Mouse (Mus musculus) stomach, postnatal 0 days (tissue): ENCODE data around the gene Itm2c. TPM values are rescaled to one million over a fixed set of nuclear protein-coding genes. Genes with fewer than 3 reads are reported as not detected.
A peak's percentile ranks its signal among the peaks of the same experiment; 100 is the strongest.

ENCODE experiments used
- ATAC-seq: fragments of 200-750 bp; cut with Nextera tagmentation; 2 replicates; pipeline ENCODE4 v1.8.0; 2017; ENCODE audit not compliant: low FRiP score, low TSS enrichment
- DNase-seq: peaks from one replicate; pipeline ENCODE4 v3.0.0-alpha.2; 2016; ENCODE audit warnings: low spot score
- H3K27ac ChIP-seq: fragments of 300-500 bp; sonication (generic); replicated peaks from 2 replicates; pipeline ENCODE4 v1.5.1; 2014; ENCODE audit warnings: mild to moderate bottlenecking, control low read depth
- H3K27me3 ChIP-seq: fragments of 300-500 bp; sonication (generic); 2 replicates; pipeline ENCODE4 v1.6.1; 2014; ENCODE audit warnings: low read length; ENCODE audit not compliant: control insufficient read depth, insufficient read depth
- H3K36me3 ChIP-seq: fragments of 300-500 bp; sonication (generic); 2 replicates; pipeline ENCODE4 v1.6.1; 2014; ENCODE audit warnings: low read length, mixed read lengths; ENCODE audit not compliant: control insufficient read depth, insufficient read depth
- H3K4me1 ChIP-seq: fragments of 300-500 bp; sonication (generic); replicated peaks from 2 replicates; pipeline ENCODE4 v1.6.1; 2014; ENCODE audit warnings: antibody characterized with exemption; ENCODE audit not compliant: control insufficient read depth, insufficient read depth
- H3K4me2 ChIP-seq: fragments of 300-500 bp; sonication (generic); replicated peaks from 2 replicates; pipeline ENCODE4 v1.6.1; 2014; ENCODE audit warnings: low read depth, mild to moderate bottlenecking, control low read depth, moderate library complexity
- H3K4me3 ChIP-seq: fragments of 300-500 bp; sonication (generic); 2 replicates; pipeline ENCODE4 v1.5.1; 2014; ENCODE audit warnings: low read depth, low read length, control low read depth
- H3K9ac ChIP-seq: fragments of 300-500 bp; sonication (generic); 2 replicates; pipeline ENCODE4 v1.6.1; 2014; ENCODE audit warnings: mild to moderate bottlenecking, low read length, control low read depth, mixed read lengths
- H3K9me3 ChIP-seq: fragments of 300-500 bp; sonication (generic); 2 replicates; pipeline ENCODE4 v1.6.1; 2016; ENCODE audit warnings: low read length; ENCODE audit not compliant: control insufficient read depth
- CTCF ChIP-seq: IDR thresholded peaks from 2 replicates; pipeline ENCODE4 v1.5.1; 2016; ENCODE audit warnings: antibody characterized with exemption, low read depth, mild to moderate bottlenecking, moderate library complexity
- EP300 ChIP-seq: optimal IDR thresholded peaks from 2 replicates; pipeline ENCODE3; 2016; ENCODE audit warnings: antibody characterized with exemption
- WGBS: fragments of 180-500 bp; shearing (Covaris S2); extraction: QIAGEN DNeasy Blood & Tissue Kit; methylation state at CpG from one replicate; pipeline ENCODE4 v1.1.7; 2014; 5-methylcytosine and 5-hydroxymethylcytosine counted together
- polyA plus RNA-seq: library from polyadenylated mRNA; unstranded; fragments of >200 nt; fragmentation: Nextera tagmentation; extraction: Ambion mirVana; gene quantifications from 2 replicates; pipeline ENCODE4 v1.2.1, GENCODE M21; 2015

Itm2c gene
- polyA plus RNA-seq, 1 experiment from 2014 or later: 134 TPM

- WGBS: 88% methylated on average over 2 of the region's 2 CpGs
- Histone ChIP-seq H3K9me3 (no peaks in the 10 kb centered on the region), H3K27ac (no peak overlapping the region), H3K4me3 (no peak overlapping the region), H3K4me2 (no peak overlapping the region), H3K4me1 (no peaks in the 10 kb centered on the region), H3K9ac (no peak overlapping the region), H3K27me3 (no peaks in the 10 kb centered on the region), H3K36me3 (peaks cover 10% of the 10 kb centered on the region)
- TF ChIP-seq EP300: no peak
- TF ChIP-seq CTCF: no peak
- no peak for DNase-seq
- ATAC-seq: no peak
These were observed 40.2 kb upstream of the Itm2c start for GRCm38 (mm10) chr1:85853865-85854264.

- peak; percentile 55 for TF ChIP-seq CTCF
- no peak for TF ChIP-seq EP300
- 57% methylated on average over 2 of the region's 2 CpGs for WGBS
- ATAC-seq: no peak
These were observed 39.6 kb upstream of the Itm2c start for GRCm38 (mm10) chr1:85854475-85854874.

GRCm38 (mm10) chr1:85856266-85856665 lies 37.8 kb upstream of the Itm2c start:
- no peak for ATAC-seq
- Histone ChIP-seq H3K27ac (no peak overlapping the region), H3K27me3 (no peaks in the 10 kb centered on the region), H3K4me1 (no peaks in the 10 kb centered on the region), H3K4me2 (no peak overlapping the region), H3K9ac (no peak overlapping the region), H3K9me3 (no peaks in the 10 kb centered on the region), H3K36me3 (peaks cover 3% of the 10 kb centered on the region; the same call in 1 of the 2 replicates), H3K4me3 (no peak overlapping the region)
- 67% methylated on average over 3 of the region's 3 CpGs for WGBS
- no peak for DNase-seq
- TF ChIP-seq CTCF (no peak), EP300 (no peak)

More at GRCm38 (mm10) chr1:85854475-85854874, 39.6 kb upstream of the Itm2c start:
- peaks cover 4% of the 10 kb centered on the region; the same call in 1 of the 2 replicates for H3K36me3 ChIP-seq
- H3K4me2 ChIP-seq: no peak overlapping the region
- no peaks in the 10 kb centered on the region for H3K4me1 ChIP-seq
- no peak for DNase-seq
- no peak overlapping the region for H3K4me3 ChIP-seq
- H3K9me3 ChIP-seq: no peaks in the 10 kb centered on the region
- H3K27ac ChIP-seq: no peak overlapping the region
- H3K27me3 ChIP-seq: no peaks in the 10 kb centered on the region
- no peak overlapping the region for H3K9ac ChIP-seq

GRCm38 (mm10) chr1:85857261-85857754 lies 36.8 kb upstream of the Itm2c start:
- DNase-seq: no peak
- no peaks in the 10 kb centered on the region for H3K4me1 ChIP-seq
- no peaks in the 10 kb centered on the region for H3K27me3 ChIP-seq
- TF ChIP-seq EP300: no peak
- peak; percentile 35 for TF ChIP-seq CTCF
- H3K27ac ChIP-seq: no peak overlapping the region
- no peak for ATAC-seq
- H3K4me2 ChIP-seq: no peak overlapping the region
- no peaks in the 10 kb centered on the region for H3K9me3 ChIP-seq
- H3K4me3 ChIP-seq: no peak overlapping the region
- H3K9ac ChIP-seq: no peak overlapping the region
- 80% methylated on average over 6 of the region's 6 CpGs for WGBS
- no peaks in the 10 kb centered on the region for H3K36me3 ChIP-seq

GRCm38 (mm10) chr1:85864383-85864782 lies 29.7 kb upstream of the Itm2c start:
- Histone ChIP-seq H3K4me2 (no peak overlapping the region), H3K27me3 (no peaks in the 10 kb centered on the region), H3K36me3 (no peaks in the 10 kb centered on the region), H3K4me1 (no peaks in the 10 kb centered on the region), H3K27ac (no peak overlapping the region), H3K4me3 (no peak overlapping the region), H3K9ac (no peak overlapping the region), H3K9me3 (no peaks in the 10 kb centered on the region)
- TF ChIP-seq CTCF: no peak
- no peak for TF ChIP-seq EP300
- 91% methylated on average over 10 of the region's 10 CpGs for WGBS
- DNase-seq (no peak), ATAC-seq (no peak; the same call in 1 of the 2 replicates)

GRCm38 (mm10) chr1:85870001-85870400 lies 24.1 kb upstream of the Itm2c start:
- no peak for TF ChIP-seq CTCF
- no peak for TF ChIP-seq EP300
- H3K4me1 ChIP-seq: no peaks in the 10 kb centered on the region
- H3K36me3 ChIP-seq: no peaks in the 10 kb centered on the region
- no peak overlapping the region for H3K4me3 ChIP-seq
- H3K9ac ChIP-seq: no peak overlapping the region
- WGBS: 71% methylated on average over 7 of the region's 7 CpGs
- H3K27ac ChIP-seq: no peak overlapping the region
- no peaks in the 10 kb centered on the region for H3K27me3 ChIP-seq
- ATAC-seq (no peak), DNase-seq (no peak)
- no peak overlapping the region for H3K4me2 ChIP-seq
- H3K9me3 ChIP-seq: no peaks in the 10 kb centered on the region
